Mouse (Mus musculus) ovary, adult 18-20 months (tissue): ENCODE results near the gene Fbxo31.

Experiments used
- DNase-seq: peaks from one replicate; pipeline ENCODE4 v3.0.0; 2022; ENCODE audit warnings: low spot score, mixed read lengths

The Fbxo31 gene

GRCm38 (mm10) chr8:121588750-121589149 is 10.1 kb upstream of the Fbxo31 start:
- no peak for DNase-seq

GRCm38 (mm10) chr8:121585159-121585825 is 6.7 kb upstream of the Fbxo31 start:
- peak; percentile 99 for DNase-seq

- DNase-seq = no peak
Observed at GRCm38 (mm10) chr8:121584730-121585129, 6.1 kb upstream of the Fbxo31 start.

- DNase-seq = no peak
Observed at GRCm38 (mm10) chr8:121583653-121584052, 5.0 kb upstream of the Fbxo31 start.

DNA sequence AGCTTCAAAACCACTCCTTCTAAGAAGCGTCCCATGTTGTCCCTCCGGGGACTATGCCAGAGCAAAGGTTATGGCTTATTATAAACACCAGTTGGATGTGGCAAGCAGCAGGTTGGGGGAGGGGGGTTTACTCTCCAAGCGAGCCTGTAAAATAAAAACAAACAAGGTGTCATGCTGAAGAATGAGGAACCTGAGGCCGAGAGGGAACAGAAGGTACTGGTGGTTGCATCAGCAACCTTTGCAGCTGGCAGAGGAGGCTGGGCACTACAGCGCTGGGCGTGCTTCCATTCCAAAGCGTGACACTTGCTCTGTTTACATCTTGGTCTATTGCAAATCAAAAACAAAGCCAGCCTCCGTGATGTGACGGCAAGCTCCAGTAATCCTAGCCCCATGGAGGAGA is 1.9 kb upstream of the Fbxo31 start:
- DNase-seq = no peak

- DNase-seq = no peak
Observed at GRCm38 (mm10) chr8:121577751-121578675, 593 bp downstream of the Fbxo31 start.

GRCm38 (mm10) chr8:121575661-121576060 is 2.9 kb downstream of the Fbxo31 start:
- no peak for DNase-seq

DNA sequence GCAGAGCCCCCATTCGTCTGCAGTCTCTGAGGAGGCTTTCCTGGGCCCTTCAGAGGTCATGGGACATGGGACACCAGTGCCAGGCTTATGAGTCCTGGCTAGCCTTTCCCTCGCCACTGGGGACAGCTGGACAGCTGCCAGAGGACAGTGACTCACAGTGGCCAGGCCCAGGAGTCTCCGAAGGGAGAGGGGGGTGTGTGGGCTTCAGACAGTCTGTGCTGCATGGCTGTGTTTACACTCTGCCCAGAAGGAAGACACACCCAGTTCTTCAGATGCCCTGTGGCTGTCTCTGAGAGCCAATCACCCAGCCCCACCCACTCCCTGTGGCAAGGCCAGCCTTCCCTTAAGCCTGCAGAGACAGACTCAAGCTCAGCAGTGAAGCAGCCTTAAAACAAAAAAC is 5.3 kb downstream of the Fbxo31 start:
- peak; percentile 70 for DNase-seq

GRCm38 (mm10) chr8:121572121-121572520 is 6.5 kb downstream of the Fbxo31 start:
- DNase-seq = no peak

DNA sequence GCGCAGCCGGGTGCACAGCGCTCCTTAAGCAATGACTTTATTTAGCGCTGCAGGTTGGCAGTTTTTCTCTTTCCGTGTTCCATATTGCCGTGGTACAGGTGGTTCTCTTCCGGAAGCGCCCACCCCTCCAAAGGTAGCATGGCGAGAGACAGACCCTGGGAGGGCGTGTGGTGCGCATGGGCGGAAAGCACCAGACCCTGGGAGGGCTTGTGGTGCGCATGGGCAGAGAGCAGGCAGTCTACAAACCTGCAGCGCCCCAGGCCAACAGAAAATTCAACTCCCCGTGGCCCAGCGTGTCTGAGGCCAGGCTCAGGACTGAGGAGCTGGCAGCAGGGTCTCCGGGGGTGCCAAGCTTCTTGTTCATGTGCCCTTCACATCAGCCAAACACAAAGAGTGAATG is 7.8 kb downstream of the Fbxo31 start:
- no peak for DNase-seq

GRCm38 (mm10) chr8:121570335-121570734 is 8.3 kb downstream of the Fbxo31 start:
- peak; percentile 45 for DNase-seq

GRCm38 (mm10) chr8:121568321-121568720 is 10.3 kb downstream of the Fbxo31 start:
- no peak for DNase-seq

- DNase-seq = no peak
Observed at GRCm38 (mm10) chr8:121563701-121564100, 14.9 kb downstream of the Fbxo31 start.

DNA sequence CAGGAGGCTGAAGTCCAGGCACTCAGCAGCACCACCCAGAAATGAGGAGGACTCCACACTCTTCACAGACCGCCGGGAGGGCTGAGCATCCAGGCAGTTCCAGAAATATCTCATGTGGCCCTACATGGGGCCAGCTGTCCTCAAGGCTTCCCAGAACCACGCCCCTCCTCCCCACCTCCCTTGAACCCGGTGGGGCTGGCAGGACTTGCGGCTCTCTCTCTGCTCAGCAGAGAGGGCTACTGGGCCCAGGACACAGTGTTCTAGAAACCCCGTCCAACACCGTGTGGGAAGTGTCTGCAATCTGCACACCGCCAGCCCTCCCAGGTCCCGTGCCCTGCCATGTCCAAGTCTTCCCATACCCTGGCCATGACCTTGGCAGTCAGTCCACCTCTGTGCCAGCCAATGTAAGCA is 15.7 kb downstream of the Fbxo31 start:
- peak; percentile 63 for DNase-seq

GRCm38 (mm10) chr8:121561636-121562345 is 16.8 kb downstream of the Fbxo31 start:
- no peak for DNase-seq

- no peak for DNase-seq
Observed at GRCm38 (mm10) chr8:121560432-121561100, 18.0 kb downstream of the Fbxo31 start.

GRCm38 (mm10) chr8:121559801-121560200 is 18.8 kb downstream of the Fbxo31 start:
- DNase-seq = no peak

DNA sequence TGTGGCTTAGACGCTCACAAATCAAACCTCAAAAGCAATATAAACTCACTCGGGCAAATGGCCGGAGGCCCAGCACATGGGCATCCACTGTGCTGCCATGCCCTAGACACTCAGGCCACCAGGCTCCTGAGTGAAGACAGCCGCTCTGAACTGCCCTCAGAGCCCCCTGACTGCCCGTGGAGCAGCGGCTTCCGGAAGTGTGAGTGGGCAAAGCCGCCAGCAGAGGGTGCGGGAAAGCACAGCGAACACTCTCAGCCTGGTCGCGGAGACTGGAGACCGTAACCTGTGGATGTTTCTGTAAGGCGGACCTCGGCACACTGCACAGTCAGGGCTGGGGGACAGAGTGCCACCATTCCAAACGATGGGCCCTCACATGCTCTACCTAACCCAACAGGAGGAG is 20.1 kb downstream of the Fbxo31 start:
- no peak for DNase-seq

- no peak for DNase-seq
Observed at GRCm38 (mm10) chr8:121557746-121558145, 20.9 kb downstream of the Fbxo31 start.

DNA sequence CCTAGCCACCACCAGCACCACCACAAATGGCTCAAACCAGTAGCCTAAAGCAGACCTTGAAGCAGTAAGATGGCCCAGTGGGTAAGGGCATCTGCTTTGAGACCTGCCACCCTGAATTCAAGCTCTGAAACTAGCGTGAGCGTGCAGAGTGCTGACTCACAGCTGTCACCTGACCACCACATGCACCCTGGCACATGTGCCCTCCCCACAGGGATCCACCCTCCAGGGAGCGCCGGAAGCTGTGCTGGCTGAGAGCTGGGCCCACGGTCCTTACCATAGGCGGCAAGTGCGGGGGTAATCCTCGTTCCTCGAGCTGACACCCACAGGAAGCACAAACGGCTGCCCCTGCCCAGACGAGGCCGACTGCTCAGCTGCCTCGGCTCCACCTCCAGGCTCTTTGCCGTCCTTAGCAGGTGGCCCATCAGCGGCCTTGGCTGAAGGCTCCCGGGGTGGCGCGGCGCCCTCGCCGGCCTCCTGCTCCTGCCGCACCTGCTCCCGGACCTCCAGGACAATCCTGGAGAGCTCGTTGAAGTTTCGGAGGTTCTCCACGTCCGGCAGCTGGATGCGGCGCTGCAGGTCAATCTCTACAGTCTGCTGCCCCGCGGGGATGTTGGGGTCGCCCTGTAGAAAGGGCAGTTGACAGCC is 24.7 kb downstream of the Fbxo31 start:
- DNase-seq = no peak

GRCm38 (mm10) chr8:121552506-121552905 is 26.1 kb downstream of the Fbxo31 start:
- no peak for DNase-seq
